Mouse (Mus musculus) forebrain, embryonic 16.5 days (tissue): ENCODE measurements around the gene Pi16. TPM values are rescaled to one million over a fixed set of nuclear protein-coding genes. Genes with fewer than 3 reads are reported as not detected.

ENCODE experiments used
- ATAC-seq: fragments of 200-750 bp; cut with Nextera tagmentation; 2 replicates; pipeline ENCODE4 v1.8.0; 2017; ENCODE audit warnings: mild to moderate bottlenecking, moderate library complexity
- H3K27ac ChIP-seq: fragments of 300-500 bp; sonication (generic); 2 replicates; pipeline ENCODE4 v1.5.1; 2014; ENCODE audit warnings: low read length, control low read depth
- H3K27me3 ChIP-seq: fragments of 300-500 bp; sonication (generic); replicated peaks from 2 replicates; pipeline ENCODE4 v1.6.1; 2014; ENCODE audit warnings: low read length; ENCODE audit not compliant: control insufficient read depth, insufficient read depth
- H3K36me3 ChIP-seq: fragments of 300-500 bp; sonication (generic); 2 replicates; pipeline ENCODE4 v1.6.1; 2014; ENCODE audit not compliant: control insufficient read depth, insufficient read depth
- H3K4me1 ChIP-seq: fragments of 300-500 bp; sonication (generic); replicated peaks from 2 replicates; pipeline ENCODE4 v1.6.1; 2014; ENCODE audit warnings: low read length; ENCODE audit not compliant: control insufficient read depth, insufficient read depth
- H3K4me2 ChIP-seq: fragments of 300-500 bp; sonication (generic); 2 replicates; pipeline ENCODE4 v1.6.1; 2014; ENCODE audit warnings: mild to moderate bottlenecking, low read length, control low read depth
- H3K4me3 ChIP-seq: fragments of 300-500 bp; sonication (generic); replicated peaks from 2 replicates; pipeline ENCODE4 v1.5.1; 2014; ENCODE audit warnings: mild to moderate bottlenecking, low read length, control low read depth
- H3K9ac ChIP-seq: fragments of 300-500 bp; sonication (generic); replicated peaks from 2 replicates; pipeline ENCODE4 v1.6.1; 2014; ENCODE audit warnings: low read depth, low read length, control low read depth
- H3K9me3 ChIP-seq: fragments of 300-500 bp; sonication (generic); 2 replicates; pipeline ENCODE4 v1.6.1; 2016; ENCODE audit warnings: low read length; ENCODE audit not compliant: control insufficient read depth
- WGBS: fragments of 180-500 bp; shearing (Covaris S2); extraction: QIAGEN DNeasy Blood & Tissue Kit; methylation state at CpG from one replicate; pipeline ENCODE4 v1.1.7; 2014; 5-methylcytosine and 5-hydroxymethylcytosine counted together
- polyA plus RNA-seq: library from polyadenylated mRNA; unstranded; fragments of >200 nt; fragmentation: Nextera tagmentation; extraction: Ambion mirVana; gene quantifications from 2 replicates; pipeline ENCODE4 v1.2.1, GENCODE M21; 2015

The Pi16 gene
- polyA plus RNA-seq, 1 experiment from 2014 or later, result 2.0 TPM

DNA sequence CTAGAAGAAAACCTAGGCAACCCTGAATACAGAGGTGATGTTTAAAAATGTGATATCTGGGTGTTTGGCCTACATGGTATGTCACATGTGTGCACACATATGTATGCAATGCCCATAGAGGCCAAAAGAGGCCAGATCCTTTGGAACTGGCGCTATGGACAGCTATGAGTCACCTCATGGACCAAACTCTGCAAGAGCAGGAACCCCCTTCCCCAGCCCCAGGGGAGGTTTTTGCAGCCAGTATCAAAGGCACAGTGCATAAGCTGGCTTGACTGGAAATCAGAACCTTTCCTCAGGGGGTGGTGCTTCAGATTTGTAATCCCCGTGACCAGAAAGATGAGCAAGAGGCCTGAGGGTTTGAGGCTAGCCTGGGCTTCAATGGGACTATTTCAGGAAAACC, 5.4 kb upstream of the Pi16 start:
- Histone ChIP-seq H3K4me2 (no peak overlapping the region), H3K4me3 (no peak overlapping the region), H3K36me3 (no peaks in the 10 kb centered on the region), H3K9ac (no peak overlapping the region), H3K27ac (no peak overlapping the region), H3K9me3 (no peaks in the 10 kb centered on the region), H3K4me1 (no peaks in the 10 kb centered on the region), H3K27me3 (no peaks in the 10 kb centered on the region)
- WGBS, result 100% methylated on average over 2 of the region's 2 CpGs
- no peak for ATAC-seq

DNA sequence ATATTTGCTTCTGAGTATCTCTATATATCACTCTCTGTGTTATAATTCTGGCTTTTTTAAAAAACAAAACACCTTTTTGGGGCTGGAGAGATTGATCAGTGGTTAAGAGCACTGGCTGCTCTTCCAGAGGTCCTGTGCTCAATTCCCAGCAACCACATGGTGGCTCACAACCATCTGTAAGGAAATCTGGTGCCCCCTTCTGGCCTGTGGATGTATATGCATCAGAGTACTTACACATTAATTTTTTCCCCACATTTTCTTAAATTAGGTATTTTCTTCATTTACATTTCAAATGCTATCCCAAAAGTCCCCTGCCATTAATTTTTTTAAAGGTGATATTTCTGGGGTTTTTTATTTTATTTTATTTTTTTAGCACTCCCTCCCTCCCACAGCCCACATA, 4.2 kb upstream of the Pi16 start:
- no peak for ATAC-seq
- H3K4me3 ChIP-seq, result no peak overlapping the region
- H3K4me2 ChIP-seq, result no peak overlapping the region
- no peaks in the 10 kb centered on the region for H3K9me3 ChIP-seq
- no peaks in the 10 kb centered on the region for H3K4me1 ChIP-seq
- H3K27ac ChIP-seq, result no peak overlapping the region
- H3K36me3 ChIP-seq, result no peaks in the 10 kb centered on the region
- H3K27me3 ChIP-seq, result no peaks in the 10 kb centered on the region
- H3K9ac ChIP-seq, result no peak overlapping the region

DNA sequence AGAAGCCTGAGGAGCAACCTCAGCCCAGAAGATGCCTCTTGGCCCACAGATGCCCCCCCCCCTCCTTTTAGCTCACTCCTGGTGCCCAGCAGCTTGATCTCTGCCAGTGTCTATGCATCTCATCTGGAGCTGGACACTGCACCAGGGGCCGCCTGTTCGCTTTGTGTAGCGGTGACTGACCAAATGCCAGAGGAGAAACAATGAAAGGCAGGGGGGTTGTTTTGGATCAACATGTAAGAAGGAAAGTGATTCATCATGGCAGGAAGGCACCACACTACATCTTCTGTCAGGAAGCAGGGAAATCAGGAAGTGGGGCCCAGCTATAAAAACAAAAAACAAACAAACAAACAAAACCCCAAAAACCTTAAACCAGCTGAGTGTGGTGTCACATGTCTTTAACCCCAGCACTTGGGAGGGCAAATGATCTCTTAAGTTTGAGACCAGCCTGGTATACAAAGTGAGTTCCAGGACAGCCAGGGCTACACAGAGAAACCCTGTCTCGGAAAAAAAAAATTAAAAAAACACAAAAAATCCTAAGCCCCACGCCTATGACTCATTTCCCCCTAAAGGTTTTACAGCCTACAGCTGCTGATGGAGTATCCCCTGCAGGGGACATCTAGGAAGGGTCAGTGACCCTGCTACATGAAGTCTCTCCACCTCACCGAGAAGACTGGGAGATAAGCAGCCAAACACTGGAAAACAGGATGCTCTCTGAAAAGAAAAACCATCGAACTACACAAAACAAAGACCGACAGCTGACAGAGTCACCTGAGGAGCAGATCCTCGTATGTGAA, 1.6 kb upstream of the Pi16 start:
- Histone ChIP-seq H3K4me3 (no peak overlapping the region), H3K4me2 (no peak overlapping the region), H3K9ac (no peak overlapping the region), H3K9me3 (no peaks in the 10 kb centered on the region), H3K36me3 (no peaks in the 10 kb centered on the region), H3K27ac (no peak overlapping the region), H3K4me1 (no peaks in the 10 kb centered on the region), H3K27me3 (no peaks in the 10 kb centered on the region)
- no peak for ATAC-seq
- WGBS, result 46% methylated on average over 9 of the region's 9 CpGs

DNA sequence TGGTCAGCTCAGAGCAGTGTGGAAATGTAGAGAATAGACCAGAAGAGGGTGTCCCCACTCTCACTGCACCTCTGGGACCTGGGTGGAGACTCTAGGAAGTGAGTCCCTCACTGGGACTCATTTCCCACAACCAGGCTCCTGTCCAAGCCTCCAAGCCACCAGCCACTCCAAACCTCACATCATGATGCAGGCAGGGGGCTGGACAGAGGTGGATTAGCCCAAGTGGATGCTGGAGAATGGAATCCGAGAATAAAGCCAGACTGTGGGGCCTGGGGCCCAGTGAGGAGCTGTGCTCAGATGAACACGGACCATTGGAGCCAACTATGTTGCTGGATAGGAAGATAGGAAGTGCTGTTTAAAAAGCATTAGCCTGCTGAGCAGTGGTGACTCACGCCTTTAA, 589 bp upstream of the Pi16 start:
- H3K4me3 ChIP-seq, result no peak overlapping the region
- 53% methylated on average over 3 of the region's 3 CpGs for WGBS
- H3K27me3 ChIP-seq, result peaks cover 1% of the 10 kb centered on the region; the same call in 1 of the 2 replicates
- H3K4me2 ChIP-seq, result no peak overlapping the region
- H3K27ac ChIP-seq, result no peak overlapping the region
- ATAC-seq, result no peak
- no peak overlapping the region for H3K9ac ChIP-seq
- H3K36me3 ChIP-seq, result no peaks in the 10 kb centered on the region
- no peaks in the 10 kb centered on the region for H3K9me3 ChIP-seq
- H3K4me1 ChIP-seq, result no peaks in the 10 kb centered on the region

DNA sequence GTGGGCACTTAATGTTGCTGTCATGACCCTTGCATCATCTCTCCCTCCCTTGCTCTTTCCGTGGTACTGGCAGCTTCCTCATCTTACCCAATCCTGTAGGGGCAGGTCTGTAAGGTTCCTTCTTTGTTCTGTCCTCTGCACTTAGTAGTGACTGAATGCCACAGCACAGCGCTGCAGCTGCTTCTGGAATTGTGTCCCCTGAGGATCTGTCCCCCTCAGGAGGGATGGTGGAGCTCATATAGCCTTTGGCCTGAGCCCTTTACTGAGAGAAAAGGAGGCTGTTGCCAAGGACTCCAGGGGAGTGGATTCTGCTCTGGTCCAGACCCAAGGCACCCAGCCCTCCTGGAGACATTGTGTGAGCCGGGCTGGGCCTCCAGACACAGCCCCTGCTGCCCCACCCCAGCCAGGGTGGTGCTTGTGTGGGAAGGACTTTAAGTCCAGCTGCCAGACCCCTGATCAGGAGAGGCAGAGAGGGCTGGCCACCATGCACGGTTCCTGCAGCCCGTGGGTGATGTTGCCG, 1.3 kb downstream of the Pi16 start:
- no peak overlapping the region; the same call in 1 of the 2 replicates for H3K9ac ChIP-seq
- no peaks in the 10 kb centered on the region for H3K36me3 ChIP-seq
- no peak overlapping the region for H3K4me3 ChIP-seq
- H3K9me3 ChIP-seq, result no peaks in the 10 kb centered on the region
- no peak overlapping the region for H3K27ac ChIP-seq
- ATAC-seq, result no peak
- no peak overlapping the region for H3K4me2 ChIP-seq
- WGBS, result 53% methylated on average over 6 of the region's 6 CpGs
- peaks cover 8% of the 10 kb centered on the region for H3K27me3 ChIP-seq
- H3K4me1 ChIP-seq, result peaks cover 2% of the 10 kb centered on the region; the same call in 1 of the 2 replicates

DNA sequence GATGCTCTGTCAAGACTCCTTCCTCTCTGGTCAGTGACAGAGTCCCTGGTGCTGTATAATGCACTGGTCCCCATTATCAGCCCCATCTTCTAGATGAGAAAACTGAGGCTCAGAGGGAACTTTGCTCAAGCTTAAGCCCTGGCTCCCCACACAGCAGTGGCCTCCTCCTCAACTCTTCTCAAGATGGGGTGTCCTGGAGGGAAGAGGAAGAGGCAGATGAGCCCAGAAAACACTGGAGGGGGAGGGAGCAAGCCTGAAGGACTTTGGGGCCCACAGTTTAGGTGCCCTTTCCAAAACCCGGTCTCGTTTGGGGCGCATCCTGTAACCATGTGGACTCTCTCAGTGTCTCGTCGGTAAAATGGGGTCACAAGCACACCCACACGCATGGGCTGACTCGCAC, 2.0 kb downstream of the Pi16 start:
- no peak for ATAC-seq
- WGBS, result 94% methylated on average over 7 of the region's 7 CpGs
- H3K4me2 ChIP-seq, result no peak overlapping the region

DNA sequence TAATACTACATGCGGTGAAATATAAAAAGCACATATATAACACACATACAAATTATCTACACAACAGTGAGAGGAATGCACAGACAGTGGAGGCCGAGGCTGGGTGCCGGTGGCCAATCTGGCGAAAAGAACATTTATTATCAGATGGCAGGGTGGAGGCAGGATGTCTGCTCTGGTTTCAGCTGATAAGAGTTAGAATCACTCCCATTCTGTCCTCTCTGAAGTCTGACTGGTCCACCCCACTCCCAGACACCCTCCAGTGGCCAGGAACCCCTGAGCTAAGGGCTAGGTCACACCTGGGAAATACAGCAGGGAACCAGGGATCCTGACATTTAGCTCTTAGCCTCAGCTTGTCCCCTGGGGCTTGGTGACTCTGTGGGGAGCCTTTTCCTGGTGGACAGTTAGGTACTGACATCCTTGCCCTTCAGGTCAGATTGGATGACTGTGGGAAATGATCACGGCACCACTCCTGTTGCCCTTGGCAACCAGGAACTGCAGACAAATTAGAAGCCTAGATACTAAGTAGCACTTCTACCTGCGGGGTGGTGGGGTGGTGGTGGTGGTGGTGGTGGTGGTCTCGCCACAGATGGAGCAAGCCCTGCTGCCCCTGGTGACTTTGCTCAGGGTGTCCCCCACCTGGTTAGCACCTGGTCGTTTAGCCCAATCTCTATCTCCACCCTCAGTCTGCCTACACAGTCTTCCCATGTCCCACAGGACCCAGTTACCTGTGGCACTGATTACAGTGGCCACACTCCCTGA, 2.6 kb downstream of the Pi16 start:
- no peak overlapping the region for H3K27ac ChIP-seq
- no peaks in the 10 kb centered on the region for H3K36me3 ChIP-seq
- 72% methylated on average over 8 of the region's 8 CpGs for WGBS
- no peak overlapping the region for H3K4me2 ChIP-seq
- no peak overlapping the region for H3K4me3 ChIP-seq
- H3K27me3 ChIP-seq, result peaks cover 8% of the 10 kb centered on the region
- no peak overlapping the region for H3K9ac ChIP-seq
- no peak for ATAC-seq
- H3K9me3 ChIP-seq, result no peaks in the 10 kb centered on the region
- H3K4me1 ChIP-seq, result peaks cover 2% of the 10 kb centered on the region; the same call in 1 of the 2 replicates

More for the DNA sequence above, 2.0 kb downstream of the Pi16 start:
- Histone ChIP-seq H3K36me3 (no peaks in the 10 kb centered on the region), H3K9me3 (no peaks in the 10 kb centered on the region), H3K4me1 (peaks cover 2% of the 10 kb centered on the region; the same call in 1 of the 2 replicates), H3K27me3 (peaks cover 8% of the 10 kb centered on the region), H3K4me3 (no peak overlapping the region), H3K27ac (no peak overlapping the region), H3K9ac (no peak overlapping the region)

DNA sequence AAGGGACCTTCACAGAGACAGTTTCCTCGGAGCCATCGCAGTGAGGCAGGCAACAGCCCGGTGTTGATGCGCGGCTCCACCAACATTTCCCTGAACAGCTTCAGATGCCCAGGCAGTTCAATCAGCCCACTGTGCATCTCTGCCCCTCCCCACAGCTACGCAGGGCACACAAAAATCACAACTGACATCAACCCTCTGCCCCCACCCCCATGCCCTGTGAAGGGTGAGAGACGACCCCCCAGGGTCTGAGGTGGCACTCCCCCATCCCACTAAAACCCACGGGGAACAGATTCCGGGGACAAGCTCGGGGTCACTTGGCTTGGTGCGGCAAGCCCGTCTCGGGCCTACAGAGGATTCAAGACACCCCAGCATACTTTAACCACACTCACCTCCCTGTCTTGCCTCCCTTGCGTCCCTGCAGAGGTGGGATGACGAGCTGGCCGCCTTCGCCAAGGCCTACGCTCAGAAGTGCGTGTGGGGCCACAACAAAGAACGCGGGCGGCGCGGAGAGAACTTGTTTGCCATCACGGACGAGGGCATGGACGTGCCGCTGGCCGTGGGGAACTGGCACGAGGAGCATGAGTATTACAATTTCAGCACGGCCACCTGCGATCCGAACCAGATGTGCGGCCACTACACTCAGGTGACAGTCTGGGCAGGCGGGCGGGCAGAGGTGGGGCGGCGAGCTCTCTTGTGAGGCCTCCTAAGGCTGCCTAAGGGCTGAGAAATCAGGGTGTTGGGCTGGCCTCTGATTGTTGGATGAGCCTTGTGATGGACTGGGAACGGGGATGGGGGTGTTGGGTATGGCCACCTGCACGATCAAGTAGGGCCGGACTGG, 4.5 kb downstream of the Pi16 start:
- Histone ChIP-seq H3K27me3 (peaks cover 8% of the 10 kb centered on the region), H3K4me2 (no peak overlapping the region), H3K27ac (no peak overlapping the region), H3K4me1 (peaks cover 11% of the 10 kb centered on the region), H3K9me3 (no peaks in the 10 kb centered on the region), H3K36me3 (no peaks in the 10 kb centered on the region), H3K4me3 (no peak overlapping the region), H3K9ac (no peak overlapping the region)
- no peak for ATAC-seq
- WGBS, result 20% methylated on average over 41 of the region's 41 CpGs

DNA sequence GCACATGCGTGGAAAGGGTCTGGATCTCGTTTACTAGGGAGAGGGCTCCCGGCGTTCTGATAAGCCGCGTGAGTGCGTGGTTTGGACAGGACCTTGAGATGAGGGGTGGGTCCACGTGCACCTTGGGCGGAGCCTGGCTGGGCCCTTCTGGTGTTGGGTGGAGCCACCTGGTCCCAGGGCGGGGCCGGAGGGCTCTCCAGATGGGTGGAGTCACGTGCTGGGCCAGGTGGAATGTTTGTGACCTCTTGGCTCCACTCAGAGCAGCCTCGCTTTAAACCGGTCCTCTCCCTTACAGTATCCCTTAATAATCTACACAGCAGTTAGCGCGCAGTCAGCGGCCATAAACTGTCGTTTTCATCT, 5.1 kb downstream of the Pi16 start:
- Histone ChIP-seq H3K27me3 (peaks cover 8% of the 10 kb centered on the region), H3K4me2 (no peak overlapping the region), H3K36me3 (no peaks in the 10 kb centered on the region), H3K9me3 (no peaks in the 10 kb centered on the region), H3K4me3 (no peak overlapping the region), H3K27ac (no peak overlapping the region), H3K4me1 (peaks cover 16% of the 10 kb centered on the region), H3K9ac (no peak overlapping the region)
- no peak for ATAC-seq
- 21% methylated on average over 18 of the region's 18 CpGs for WGBS
